Mouse (Mus musculus) central nervous system, embryonic 14 days (tissue): ENCODE results near the gene Sem1. TPM values are rescaled to one million over a fixed set of nuclear protein-coding genes. Genes with fewer than 3 reads are reported as not detected.

Experiments
- polyA plus RNA-seq: library from polyadenylated mRNA; depleted of rRNA; stranded (reverse); fragments of >200 nt; gene quantifications from 2 replicates; pipeline ENCODE4 v1.2.3, GENCODE M21; 2012; rRNA removed

Gene Sem1
- 117 and 136 TPM in 2 replicates for polyA plus RNA-seq

DNA sequence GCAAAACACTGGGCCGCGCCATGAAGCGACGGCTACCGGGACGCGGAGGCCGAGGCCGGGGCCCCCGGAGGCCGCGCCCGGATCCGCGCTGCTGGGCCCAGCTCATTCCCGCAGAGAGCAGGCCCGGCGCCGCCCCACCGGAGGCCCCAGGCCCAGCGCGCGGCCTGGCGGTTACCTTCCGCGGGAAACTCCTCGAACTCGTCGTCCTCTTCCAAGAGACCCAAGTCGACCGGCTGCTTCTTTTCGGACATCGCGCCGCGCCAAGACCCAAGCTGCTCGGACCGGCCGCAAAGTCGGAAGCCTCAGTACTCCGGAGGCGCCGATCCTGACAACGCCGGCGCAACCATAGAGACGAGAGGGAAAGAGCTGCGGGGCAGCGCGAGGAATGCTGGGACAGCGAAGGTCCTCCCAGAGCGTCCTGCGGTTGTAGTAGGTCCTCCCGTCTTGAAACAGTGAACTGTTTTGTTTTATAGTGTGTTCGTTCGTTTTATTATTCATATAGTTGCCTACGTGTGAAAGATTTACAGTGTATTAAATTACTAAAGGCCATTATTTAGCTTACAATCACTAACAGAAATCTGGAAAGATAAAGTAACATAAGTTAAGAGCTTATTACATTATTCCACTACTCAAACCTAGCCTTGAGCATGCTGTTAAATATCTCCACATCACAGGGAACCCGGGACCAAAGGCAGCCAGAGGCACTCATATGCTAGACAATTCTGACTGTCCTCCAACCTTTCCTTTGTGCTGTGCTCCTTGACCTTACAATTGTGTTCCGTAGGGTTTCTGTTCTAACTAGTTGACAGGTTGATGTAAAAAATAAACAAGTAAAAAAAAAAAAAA is at the start of gene Sem1:
TSS of gene Sem1 (minus strand) at position 360 of the 846 bp plus-strand sequence.

